Mouse (Mus musculus) CH12.LX (cell line): ENCODE results near the gene Ano10. TPM values are rescaled to one million over a fixed set of nuclear protein-coding genes. Genes with fewer than 3 reads are reported as not detected.

Source experiments
- DNase-seq: peaks from one replicate; pipeline ENCODE4 v3.0.0-alpha.2; 2013; ENCODE audit errors: extremely low read depth
- H3K27ac ChIP-seq: 2 replicates; pipeline ENCODE4 v1.5.1; 2012; ENCODE audit warnings: low read depth, mild to moderate bottlenecking, control low read depth, moderate library complexity; ENCODE audit not compliant: insufficient read depth
- H3K27me3 ChIP-seq: replicated peaks from 2 replicates; pipeline ENCODE3; 2012; ENCODE audit warnings: inconsistent platforms
- H3K36me3 ChIP-seq, 2 experiments: replicated peaks in 1 of 2; 2 replicates each; pipeline versions ENCODE3 to v1.6.1; 2012; ENCODE audit warnings: inconsistent platforms in 1 of 2, low read length in 1 of 2, mild to moderate bottlenecking in 1 of 2, mixed read lengths in 1 of 2, moderate library complexity in 1 of 2; ENCODE audit not compliant: control insufficient read depth in 1 of 2, insufficient read depth in 1 of 2
- H3K4me1 ChIP-seq, 2 experiments: 2 replicates each; pipeline ENCODE4 v1.6.1; 2012; ENCODE audit warnings: inconsistent platforms in 1 of 2, moderate library complexity in 1 of 2; ENCODE audit not compliant: insufficient read depth in 2 of 2, control insufficient read depth in 1 of 2
- H3K4me2 ChIP-seq: 2 replicates; pipeline ENCODE4 v1.6.1; 2012; ENCODE audit warnings: low read depth, mild to moderate bottlenecking, control low read depth; ENCODE audit not compliant: poor library complexity, insufficient read depth, severe bottlenecking
- H3K4me3 ChIP-seq, 3 experiments: fragments of 150-350 bp in 1 of 3; sonication (generic) in 1 of 3; replicated peaks in 1 of 3; 2 replicates each; pipeline versions ENCODE3 to v1.5.1; 2011 to 2012; ENCODE audit warnings: low read depth in 2 of 3, low read length in 2 of 3, mild to moderate bottlenecking in 2 of 3, moderate library complexity in 2 of 3, control low read depth in 1 of 3, improper control_type of control experiment in 1 of 3, inconsistent platforms in 1 of 3, mixed read lengths in 1 of 3; ENCODE audit not compliant: poor library complexity in 1 of 3
- H3K79me2 ChIP-seq: replicated peaks from 2 replicates; pipeline ENCODE4 v1.6.1; 2012; ENCODE audit warnings: mild to moderate bottlenecking, moderate library complexity; ENCODE audit not compliant: control insufficient read depth, poor library complexity, insufficient read depth, severe bottlenecking; ENCODE audit errors: extremely low read depth
- H3K9ac ChIP-seq: 2 replicates; pipeline ENCODE4 v1.6.1; 2012; ENCODE audit warnings: low read depth, mild to moderate bottlenecking, control low read depth, moderate library complexity; ENCODE audit not compliant: insufficient read depth
- H3K9me3 ChIP-seq: replicated peaks from 2 replicates; pipeline ENCODE3; 2012; ENCODE audit warnings: low read length, inconsistent platforms, mixed read lengths
- BHLHE40 ChIP-seq: IDR thresholded peaks from 2 replicates; pipeline ENCODE4 v1.6.1; 2011; ENCODE audit warnings: mild to moderate bottlenecking, low read depth, low read length, improper control_type of control experiment
- IRF4 ChIP-seq: IDR thresholded peaks from 2 replicates; pipeline ENCODE4 v1.6.1; 2014; ENCODE audit warnings: low read depth, mild to moderate bottlenecking, inconsistent platforms, low read length, improper control_type of control experiment
- MAX ChIP-seq: IDR thresholded peaks from 2 replicates; pipeline ENCODE4 v1.6.1; 2011; ENCODE audit warnings: low read length, improper control_type of control experiment
- MXI1 ChIP-seq: IDR thresholded peaks from 2 replicates; pipeline ENCODE4 v1.6.1; 2011; ENCODE audit warnings: mild to moderate bottlenecking, low read depth, low read length, improper control_type of control experiment
- MYC ChIP-seq: IDR thresholded peaks from 2 replicates; pipeline ENCODE4 v1.6.1; 2011; ENCODE audit warnings: low read depth, mild to moderate bottlenecking, improper control_type of control experiment, low read length
- RCOR1 ChIP-seq: conservative IDR thresholded peaks from 2 replicates; pipeline ENCODE4 v1.6.1; 2012; ENCODE audit warnings: low read depth, mild to moderate bottlenecking, inconsistent platforms, low read length, improper control_type of control experiment
- SMC3 ChIP-seq: IDR thresholded peaks from 2 replicates; pipeline ENCODE4 v1.6.1; 2011; ENCODE audit warnings: low read depth, low read length, improper control_type of control experiment
- UBTF ChIP-seq: IDR thresholded peaks from 2 replicates; pipeline ENCODE4 v1.6.1; 2012; ENCODE audit warnings: low read depth, mild to moderate bottlenecking, inconsistent platforms, low read length, improper control_type of control experiment, moderate library complexity
- dilution Hi-C: fragments of 300-500 bp; cut with MboI; formaldehyde crosslinking; loops from 2 replicates; pipeline ENCODE4 v1.14.3; 2020; ENCODE audit warnings: low sequenced_read_pairs; ENCODE audit not compliant: extremely low pct_unique_long_range_greater_than_20kb, extremely low pct_ligation_motif_present
- in situ Hi-C: fragments of 300-500 bp; cut with MboI; formaldehyde crosslinking; loops from 3 replicates; pipeline ENCODE4 v1.14.3; 2019; ENCODE audit warnings: low sequenced_read_pairs, low pct_ligation_motif_present, low pct_unique_long_range_greater_than_20kb, mixed read lengths
- polyA plus RNA-seq: library from polyadenylated mRNA; unstranded; fragments of >175 nt; gene quantifications from 2 replicates; pipeline ENCODE4 v1.2.1, GENCODE M21; 2012; ENCODE audit warnings: low read depth; ENCODE audit not compliant: insufficient read length
- total RNA-seq, 2 experiments: library from RNA; depleted of rRNA; stranded (reverse); fragments of 300-350 nt in 1 of 2; fragments of >200 nt in 1 of 2; gene quantifications; 2 replicates each; pipeline ENCODE4 v1.2.3; 2012 to 2014

Gene Ano10
- total and polyA plus RNA-seq, 3 experiments, result 9.5 to 23.9 (median 12.2) TPM

DNA sequence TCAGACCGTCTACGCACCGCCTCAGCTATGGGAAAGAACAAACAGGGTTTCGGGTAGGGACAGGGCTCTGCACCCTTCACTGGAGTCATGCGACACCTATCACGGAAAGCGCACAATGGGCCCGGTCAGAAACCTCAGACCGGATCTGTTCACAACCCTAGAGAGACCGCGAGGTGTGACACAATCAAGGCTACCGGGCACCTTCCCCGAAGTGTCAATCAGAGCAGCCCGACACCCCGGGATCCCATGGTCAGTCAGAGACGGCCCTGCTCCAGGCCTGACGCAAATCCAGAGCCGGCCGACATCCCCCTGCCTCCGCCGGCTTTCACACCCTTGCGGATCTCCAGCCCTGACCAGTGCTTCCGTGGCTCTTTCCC lies 370 bp downstream of the Ano10 start:
- H3K4me2 ChIP-seq, result peak overlapping the region; percentile 93
- H3K27me3 ChIP-seq, result no peaks in the 10 kb centered on the region
- in situ Hi-C loops, result no loop called here
- no peaks in the 10 kb centered on the region for H3K36me3 ChIP-seq
- 0 out of 2 replicates have a peak, but pooled peaks cover 4% of the 10 kb centered on the region for H3K79me2 ChIP-seq
- dilution Hi-C loops, result no loop called here
- peak; percentile 58 for DNase-seq
- TF ChIP-seq BHLHE40 (peak; percentile 39; the same call in 1 of the 2 replicates), MXI1 (no peak; the same call in 1 of the 2 replicates), MYC (0 out of 2 replicates have a peak, but pooled peaks have one; percentile 30), MAX (peak; percentile 36; the same call in 1 of the 2 replicates), UBTF (0 out of 2 replicates have a peak, but pooled peaks have one; percentile 67), RCOR1 (no peak)
- H3K9ac ChIP-seq, result peak overlapping the region; percentile 79
- H3K4me3 ChIP-seq, result peak overlapping the region; percentile 63 to 90 (median 71)
- H3K9me3 ChIP-seq, result no peaks in the 10 kb centered on the region
- H3K27ac ChIP-seq, result no peak overlapping the region
- peaks cover 7 to 19% of the 10 kb centered on the region in 2 experiments for H3K4me1 ChIP-seq

DNA sequence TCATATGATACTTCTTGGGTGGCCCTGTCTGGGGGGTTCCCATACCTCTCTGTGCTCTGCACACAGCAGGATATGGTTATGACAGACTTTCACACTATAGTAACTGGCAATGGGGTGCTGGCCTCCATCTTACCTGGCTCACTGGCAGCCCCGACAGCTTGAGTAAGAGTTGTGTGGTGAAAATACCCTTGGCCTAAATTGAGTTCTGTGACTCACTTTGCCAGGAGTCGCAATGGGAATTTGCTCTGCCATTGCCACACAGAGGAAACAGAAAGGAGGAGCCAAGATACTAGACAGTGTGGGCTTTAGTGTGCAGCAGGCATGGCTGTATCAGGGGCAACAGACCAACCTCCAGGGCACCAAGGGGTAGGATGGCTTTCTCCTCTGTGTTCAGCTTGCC lies 4.0 kb downstream of the Ano10 start:
- DNase-seq, result no peak
- Histone ChIP-seq H3K79me2 (0 out of 2 replicates have a peak, but pooled peaks cover 4% of the 10 kb centered on the region), H3K4me1 (peaks cover 9 to 20% of the 10 kb centered on the region in 2 experiments), H3K9me3 (no peaks in the 10 kb centered on the region), H3K27ac (no peak overlapping the region), H3K4me2 (no peak overlapping the region), H3K4me3 (no peak overlapping the region), H3K36me3 (peaks cover 0 to 2% of the 10 kb centered on the region in 2 experiments), H3K9ac (no peak overlapping the region), H3K27me3 (no peaks in the 10 kb centered on the region)
- in situ Hi-C loops, result no loop called here
- dilution Hi-C loops, result no loop called here
- no peak for TF ChIP-seq IRF4

DNA sequence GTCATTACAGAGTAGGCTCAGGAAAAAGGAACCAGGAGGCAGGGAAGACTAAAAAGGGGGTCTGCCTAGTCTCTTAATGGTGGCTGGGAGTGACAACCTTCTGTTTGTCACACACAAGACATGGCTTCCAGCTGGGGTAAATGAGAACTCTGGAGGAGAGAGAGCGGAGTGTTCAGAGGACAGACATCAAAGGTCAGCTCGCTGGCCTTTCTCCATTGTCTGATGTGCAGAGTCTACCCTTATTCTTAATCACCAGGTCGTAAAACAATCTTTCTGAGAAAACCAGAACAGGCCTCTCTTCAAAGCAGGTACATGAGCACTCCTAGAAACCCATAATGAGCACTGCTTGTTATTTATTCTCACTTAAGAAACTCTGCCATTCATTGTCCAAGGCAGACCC lies 5.8 kb downstream of the Ano10 start:
- in situ Hi-C loops, result no loop called here
- no peak for TF ChIP-seq SMC3
- Histone ChIP-seq H3K4me3 (no peak overlapping the region), H3K36me3 (peaks cover 0 to 2% of the 10 kb centered on the region in 2 experiments), H3K9ac (no peak overlapping the region), H3K9me3 (no peaks in the 10 kb centered on the region), H3K4me2 (no peak overlapping the region), H3K79me2 (0 out of 2 replicates have a peak, but pooled peaks cover 4% of the 10 kb centered on the region), H3K27ac (no peak overlapping the region), H3K4me1 (peaks cover 11 to 27% of the 10 kb centered on the region in 2 experiments), H3K27me3 (no peaks in the 10 kb centered on the region)
- dilution Hi-C loops, result no loop called here
- DNase-seq, result no peak
